Mouse (Mus musculus) forebrain, embryonic 14.5 days (tissue): ENCODE results near the gene Fam118b. TPM values are rescaled to one million over a fixed set of nuclear protein-coding genes. Genes with fewer than 3 reads are reported as not detected.

Source experiments
- ATAC-seq: fragments of 200-750 bp; cut with Nextera tagmentation; 2 replicates; pipeline ENCODE4 v1.8.0; 2017; ENCODE audit warnings: mild to moderate bottlenecking, moderate library complexity
- DNase-seq: peaks from one replicate; pipeline ENCODE4 v3.0.0-alpha.2; 2015; ENCODE audit warnings: low spot score
- H3K27ac ChIP-seq: fragments of 300-500 bp; sonication (generic); 2 replicates; pipeline ENCODE4 v1.5.1; 2014; ENCODE audit warnings: low read depth, mild to moderate bottlenecking, control low read depth, low read length, moderate library complexity
- H3K27me3 ChIP-seq: fragments of 300-500 bp; sonication (generic); replicated peaks from 2 replicates; pipeline ENCODE4 v1.6.1; 2014; ENCODE audit warnings: low read length, control low read depth, mixed read lengths; ENCODE audit not compliant: control insufficient read depth, insufficient read depth
- H3K36me3 ChIP-seq: fragments of 300-500 bp; sonication (generic); 2 replicates; pipeline ENCODE4 v1.6.1; 2014; ENCODE audit warnings: low read length, control low read depth; ENCODE audit not compliant: control insufficient read depth, insufficient read depth
- H3K4me1 ChIP-seq: fragments of 300-500 bp; sonication (generic); 2 replicates; pipeline ENCODE4 v1.6.1; 2014; ENCODE audit warnings: antibody characterized with exemption, low read length, control low read depth; ENCODE audit not compliant: control insufficient read depth, insufficient read depth
- H3K4me2 ChIP-seq: fragments of 300-500 bp; sonication (generic); 2 replicates; pipeline ENCODE4 v1.6.1; 2014; ENCODE audit warnings: mild to moderate bottlenecking, control low read depth, low read length
- H3K4me3 ChIP-seq: fragments of 300-500 bp; sonication (generic); 2 replicates; pipeline ENCODE4 v1.5.1; 2014; ENCODE audit warnings: low read depth, low read length, control low read depth
- H3K9ac ChIP-seq: fragments of 300-500 bp; sonication (generic); 2 replicates; pipeline ENCODE4 v1.6.1; 2014; ENCODE audit warnings: mild to moderate bottlenecking, low read length, control low read depth, moderate library complexity
- H3K9me3 ChIP-seq: fragments of 300-500 bp; sonication (generic); replicated peaks from 2 replicates; pipeline ENCODE4 v1.6.1; 2016; ENCODE audit warnings: low read length, control low read depth, mixed read lengths; ENCODE audit not compliant: control insufficient read depth
- WGBS: fragments of 180-500 bp; shearing (Covaris S2); extraction: QIAGEN DNeasy Blood & Tissue Kit; methylation state at CpG from one replicate; pipeline ENCODE4 v1.1.7; 2014; 5-methylcytosine and 5-hydroxymethylcytosine counted together
- polyA plus RNA-seq: library from polyadenylated mRNA; unstranded; fragments of >200 nt; fragmentation: Nextera tagmentation; extraction: Ambion mirVana; gene quantifications from 2 replicates; pipeline ENCODE4 v1.2.1, GENCODE M21; 2014

The Fam118b gene
- polyA plus RNA-seq, 1 experiment from 2014 or later = 95.0 TPM

DNA sequence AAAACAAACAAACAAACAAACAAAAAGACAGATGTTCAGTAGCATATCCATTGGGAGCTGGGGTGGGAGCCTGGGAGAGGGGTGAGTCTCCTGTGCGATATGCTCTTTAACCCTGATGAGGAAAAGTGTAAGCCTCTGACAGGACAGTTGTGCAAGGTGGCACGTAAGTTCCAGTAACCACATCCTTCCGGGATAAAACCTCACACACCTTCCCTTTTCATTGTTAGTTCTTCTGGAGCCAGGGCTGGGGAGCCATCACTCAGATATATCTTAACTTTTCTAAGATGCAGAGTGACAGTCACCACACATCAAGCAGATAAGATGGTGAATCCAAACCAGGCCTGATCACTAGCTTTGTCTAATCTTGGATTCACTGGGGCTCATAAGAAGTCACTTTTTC lies 73.6 kb downstream of the Fam118b start:
- no peak overlapping the region for H3K4me3 ChIP-seq
- no peak for ATAC-seq
- H3K4me1 ChIP-seq = 0 out of 2 replicates have a peak, but pooled peaks cover under 1% of the 10 kb centered on the region
- no peaks in the 10 kb centered on the region for H3K27me3 ChIP-seq
- 0 out of 2 replicates have a peak, but pooled peaks cover 5% of the 10 kb centered on the region for H3K36me3 ChIP-seq
- WGBS = 94% methylated on average over 3 of the region's 3 CpGs
- no peak overlapping the region for H3K4me2 ChIP-seq
- no peak overlapping the region for H3K9ac ChIP-seq
- H3K9me3 ChIP-seq = no peaks in the 10 kb centered on the region
- H3K27ac ChIP-seq = no peak overlapping the region
- DNase-seq = no peak

DNA sequence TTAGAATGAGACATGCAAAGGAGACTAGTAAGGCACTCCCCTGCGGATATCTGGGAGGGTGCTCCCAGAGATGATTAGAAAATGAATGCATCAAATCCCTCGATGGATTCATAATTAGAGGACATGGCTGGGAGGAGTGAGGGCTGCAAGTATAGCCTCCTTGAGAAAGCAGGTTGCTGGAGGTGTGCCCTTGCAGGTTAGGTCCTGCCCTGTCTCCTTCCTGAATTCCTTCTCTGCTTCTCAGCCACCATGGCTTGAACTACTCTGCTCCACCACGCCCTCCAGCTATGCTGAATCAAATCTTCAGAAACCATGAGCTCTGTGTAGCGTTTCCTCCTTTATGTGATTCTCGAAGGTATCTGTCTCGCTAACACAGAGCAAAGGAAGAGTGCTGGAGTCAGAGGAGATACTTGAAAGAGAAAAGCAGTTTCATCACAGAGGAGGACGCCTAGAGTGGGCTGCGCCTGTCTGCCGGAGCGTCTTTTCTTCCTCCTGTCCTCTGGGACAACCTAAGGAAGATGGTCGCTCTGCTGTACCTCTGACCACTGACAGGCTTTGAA lies 74.5 kb downstream of the Fam118b start:
- H3K27ac ChIP-seq = no peak overlapping the region
- ATAC-seq = no peak
- no peak for DNase-seq
- no peaks in the 10 kb centered on the region for H3K27me3 ChIP-seq
- no peak overlapping the region for H3K4me2 ChIP-seq
- no peak overlapping the region for H3K9ac ChIP-seq
- 0 out of 2 replicates have a peak, but pooled peaks cover 8% of the 10 kb centered on the region for H3K36me3 ChIP-seq
- no peak overlapping the region for H3K4me3 ChIP-seq
- no peaks in the 10 kb centered on the region for H3K9me3 ChIP-seq
- 78% methylated on average over 11 of the region's 11 CpGs for WGBS
- 0 out of 2 replicates have a peak, but pooled peaks cover 2% of the 10 kb centered on the region for H3K4me1 ChIP-seq

DNA sequence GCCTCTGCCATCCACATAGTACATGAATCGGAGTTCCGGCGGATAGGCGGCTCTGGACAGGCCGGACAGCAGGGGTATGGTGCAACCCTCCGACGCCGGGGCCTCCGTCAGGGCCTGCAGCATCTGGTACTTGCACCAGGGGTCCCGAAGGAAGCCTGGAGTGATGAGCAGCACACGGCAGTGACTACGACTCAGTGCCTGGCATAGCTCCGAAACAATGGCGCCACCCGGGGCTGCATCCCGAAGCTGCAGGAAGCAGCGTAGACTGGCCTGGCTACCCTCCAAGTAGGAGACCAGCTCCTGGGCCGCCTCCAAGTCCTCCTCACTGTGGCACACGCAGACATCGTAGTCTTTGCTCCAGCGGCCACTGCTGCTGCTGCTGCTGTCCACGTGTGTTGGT lies 78.9 kb downstream of the Fam118b start:
- Histone ChIP-seq H3K27ac (no peak overlapping the region), H3K27me3 (no peaks in the 10 kb centered on the region), H3K9me3 (no peaks in the 10 kb centered on the region), H3K4me1 (0 out of 2 replicates have a peak, but pooled peaks cover 2% of the 10 kb centered on the region), H3K9ac (no peak overlapping the region), H3K4me3 (no peak overlapping the region), H3K36me3 (peaks cover 8% of the 10 kb centered on the region; the same call in 1 of the 2 replicates), H3K4me2 (no peak overlapping the region)
- 56% methylated on average over 22 of the region's 22 CpGs for WGBS
- ATAC-seq = peak; percentile 60; the same call in 1 of the 2 replicates
- DNase-seq = peak; percentile 78

DNA sequence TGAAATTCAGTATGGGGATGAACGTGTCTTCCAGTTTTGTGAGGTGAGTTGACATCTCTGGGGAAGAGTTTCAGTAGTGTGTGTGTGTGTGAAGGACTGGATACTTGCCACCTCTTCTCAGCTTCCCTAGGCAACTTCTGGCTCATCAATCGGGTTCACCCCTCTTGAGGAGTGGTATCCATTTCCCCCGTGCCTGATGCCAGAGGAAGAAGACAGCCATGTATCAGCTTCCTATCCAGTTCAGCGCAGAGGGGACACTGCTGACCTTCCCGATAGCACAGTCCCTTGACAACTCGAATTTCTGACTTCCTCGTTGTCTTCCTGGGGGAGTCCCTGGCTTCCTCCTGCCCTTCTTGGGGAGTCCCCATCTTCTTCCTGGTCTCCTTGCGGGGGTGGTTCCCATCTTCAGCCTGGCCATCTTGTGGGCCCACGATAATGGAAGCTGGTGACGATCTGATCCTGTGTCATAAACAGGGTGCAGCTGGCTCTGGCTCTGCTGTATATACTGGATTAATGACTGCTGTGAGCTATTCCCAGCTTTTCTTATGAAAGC lies 80.2 kb downstream of the Fam118b start:
- H3K27ac ChIP-seq = no peak overlapping the region
- no peaks in the 10 kb centered on the region for H3K27me3 ChIP-seq
- peaks cover 8% of the 10 kb centered on the region; the same call in 1 of the 2 replicates for H3K36me3 ChIP-seq
- DNase-seq (no peak), ATAC-seq (no peak)
- H3K9me3 ChIP-seq = no peaks in the 10 kb centered on the region
- H3K9ac ChIP-seq = no peak overlapping the region
- 0 out of 2 replicates have a peak, but pooled peaks cover 2% of the 10 kb centered on the region for H3K4me1 ChIP-seq
- WGBS = 89% methylated on average over 10 of the region's 10 CpGs
- H3K4me3 ChIP-seq = no peak overlapping the region
- no peak overlapping the region for H3K4me2 ChIP-seq

DNA sequence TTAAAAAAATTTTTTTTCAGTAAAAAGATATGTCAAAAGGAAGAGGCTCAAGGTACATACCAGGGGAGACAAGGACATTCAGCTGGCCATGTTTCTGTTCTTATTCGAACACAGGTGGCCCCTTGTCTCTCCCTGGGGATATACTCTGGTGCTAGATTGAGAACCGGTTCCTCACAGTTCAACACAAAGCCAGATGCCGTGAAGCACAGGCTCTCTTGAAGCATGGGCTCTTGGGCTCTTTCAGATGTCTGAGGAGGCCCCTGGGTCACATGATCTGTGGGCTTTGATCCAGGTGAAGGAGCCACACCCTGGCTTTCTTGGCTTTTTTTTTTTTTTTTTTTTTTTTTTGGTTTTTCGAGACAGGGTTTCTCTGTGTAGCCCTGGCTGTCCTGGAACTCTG lies 81.2 kb downstream of the Fam118b start:
- DNase-seq = no peak
- WGBS = 78% methylated on average over 4 of the region's 4 CpGs

DNA sequence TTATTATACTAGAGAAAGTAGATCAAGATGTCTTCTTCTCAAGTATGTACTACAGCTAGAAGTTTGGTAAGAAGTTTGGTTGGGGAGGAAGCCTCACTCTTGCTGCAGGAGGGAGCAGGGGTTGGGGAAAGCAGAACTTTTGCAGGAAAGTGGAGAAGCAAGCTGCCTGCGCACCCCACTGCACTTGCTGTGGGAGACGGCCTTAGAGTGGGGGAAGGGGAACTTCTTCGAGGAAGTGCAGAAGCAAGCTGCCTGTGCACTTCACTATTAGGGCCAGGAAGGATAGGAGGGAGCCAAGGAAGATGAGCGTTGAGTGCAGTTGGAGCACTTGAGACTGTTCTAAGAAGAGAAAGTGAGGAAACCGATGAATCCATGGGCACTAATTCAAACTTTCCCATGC lies 84.2 kb downstream of the Fam118b start:
- Histone ChIP-seq H3K27me3 (no peaks in the 10 kb centered on the region), H3K9ac (no peak overlapping the region), H3K4me1 (no peaks in the 10 kb centered on the region), H3K4me2 (no peak overlapping the region), H3K9me3 (no peaks in the 10 kb centered on the region), H3K36me3 (no peaks in the 10 kb centered on the region; the same call in 1 of the 2 replicates), H3K4me3 (no peak overlapping the region), H3K27ac (no peak overlapping the region)
- DNase-seq (no peak), ATAC-seq (no peak)
- 72% methylated on average over 5 of the region's 5 CpGs for WGBS

More for the DNA sequence above, 81.2 kb downstream of the Fam118b start:
- Histone ChIP-seq H3K27me3 (no peaks in the 10 kb centered on the region), H3K9ac (no peak overlapping the region), H3K9me3 (no peaks in the 10 kb centered on the region), H3K4me1 (0 out of 2 replicates have a peak, but pooled peaks cover 2% of the 10 kb centered on the region), H3K4me3 (no peak overlapping the region), H3K4me2 (no peak overlapping the region), H3K27ac (no peak overlapping the region), H3K36me3 (peaks cover 8% of the 10 kb centered on the region; the same call in 1 of the 2 replicates)
- ATAC-seq = no peak

DNA sequence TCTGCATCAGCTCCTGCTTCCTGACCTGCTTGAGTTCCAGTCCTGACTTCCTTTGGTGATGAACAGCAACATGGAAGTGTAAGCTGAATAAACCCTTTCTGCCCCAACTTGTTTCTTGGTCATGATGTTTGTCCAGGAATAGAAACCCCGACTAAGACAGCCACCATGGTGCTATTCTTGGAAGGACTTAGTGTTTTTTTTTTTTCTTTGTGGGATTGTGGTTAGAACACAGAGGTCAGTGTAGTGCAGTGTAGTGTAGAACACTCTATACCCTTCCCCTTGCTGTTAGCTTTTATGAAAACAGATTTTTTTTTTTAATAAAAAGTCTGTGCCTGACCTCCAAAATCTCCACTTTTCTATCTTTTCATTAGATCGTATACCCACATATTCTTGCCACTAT lies 84.8 kb downstream of the Fam118b start:
- ATAC-seq (no peak), DNase-seq (no peak)
- H3K4me1 ChIP-seq = no peaks in the 10 kb centered on the region
- no peak overlapping the region for H3K27ac ChIP-seq
- no peak overlapping the region for H3K4me2 ChIP-seq
- no peak overlapping the region for H3K9ac ChIP-seq
- 85% methylated on average over 2 of the region's 2 CpGs for WGBS
- H3K9me3 ChIP-seq = no peaks in the 10 kb centered on the region
- no peak overlapping the region for H3K4me3 ChIP-seq
- H3K27me3 ChIP-seq = no peaks in the 10 kb centered on the region
- H3K36me3 ChIP-seq = no peaks in the 10 kb centered on the region; the same call in 1 of the 2 replicates

DNA sequence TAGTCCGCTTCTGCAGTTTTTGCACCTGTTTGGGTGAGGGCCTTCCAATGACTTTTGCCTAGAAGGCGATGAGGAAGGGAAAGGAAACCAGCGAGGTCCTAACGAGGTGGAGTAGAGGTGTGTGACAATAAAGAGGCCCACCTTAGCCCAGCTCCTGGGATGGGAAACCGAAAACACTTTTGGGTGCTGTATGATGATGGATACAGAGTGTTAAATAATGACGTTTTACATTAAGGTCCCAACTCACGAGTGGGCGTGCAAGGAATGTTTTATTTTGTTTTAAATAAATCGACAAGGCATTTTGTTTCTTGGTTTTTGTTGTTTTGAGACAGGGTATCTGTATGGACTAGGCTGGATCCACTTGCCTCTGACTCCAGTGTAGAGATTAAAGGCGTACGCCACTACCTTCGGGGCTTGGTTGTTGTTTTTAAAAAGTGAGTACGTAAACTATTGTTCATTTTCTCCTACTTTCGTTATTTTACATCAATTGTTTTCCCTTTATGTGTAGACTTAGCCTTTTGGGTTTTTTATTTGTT lies 91.4 kb downstream of the Fam118b start:
- peak; percentile 19 for ATAC-seq
- WGBS = 47% methylated on average over 14 of the region's 14 CpGs
- H3K36me3 ChIP-seq = no peaks in the 10 kb centered on the region; the same call in 1 of the 2 replicates
- H3K27ac ChIP-seq = 0 out of 2 replicates have a peak overlapping the region, but pooled peaks have one; percentile 86
- no peaks in the 10 kb centered on the region for H3K27me3 ChIP-seq
- H3K4me2 ChIP-seq = peak overlapping the region; percentile 86
- peak overlapping the region; percentile 67 for H3K9ac ChIP-seq
- H3K9me3 ChIP-seq = no peaks in the 10 kb centered on the region
- peaks cover 9% of the 10 kb centered on the region; the same call in 1 of the 2 replicates for H3K4me1 ChIP-seq
- no peak for DNase-seq
- peak overlapping the region; percentile 54 for H3K4me3 ChIP-seq
